Mouse (Mus musculus) intestine, postnatal 0 days (tissue): ENCODE results near the gene Ilkap. TPM values are rescaled to one million over a fixed set of nuclear protein-coding genes. Genes with fewer than 3 reads are reported as not detected.

ENCODE experiments used
- ATAC-seq: fragments of 200-750 bp; cut with Nextera tagmentation; 2 replicates; pipeline ENCODE4 v1.8.0; 2017; ENCODE audit warnings: mild to moderate bottlenecking, moderate TSS enrichment, moderate library complexity
- H3K27ac ChIP-seq: fragments of 300-500 bp; sonication (generic); 2 replicates; pipeline ENCODE4 v1.5.1; 2014; ENCODE audit warnings: mild to moderate bottlenecking, low read depth, low read length, moderate library complexity
- H3K27me3 ChIP-seq: fragments of 300-500 bp; sonication (generic); replicated peaks from 2 replicates; pipeline ENCODE4 v1.6.1; 2014; ENCODE audit warnings: low read length, mixed read lengths; ENCODE audit not compliant: control insufficient read depth, insufficient read depth
- H3K36me3 ChIP-seq: fragments of 300-500 bp; sonication (generic); 2 replicates; pipeline ENCODE4 v1.6.1; 2014; ENCODE audit warnings: mild to moderate bottlenecking, moderate library complexity; ENCODE audit not compliant: control insufficient read depth, insufficient read depth
- H3K4me1 ChIP-seq: fragments of 300-500 bp; sonication (generic); replicated peaks from 2 replicates; pipeline ENCODE4 v1.6.1; 2014; ENCODE audit warnings: antibody characterized with exemption, low read length, mixed read lengths; ENCODE audit not compliant: control insufficient read depth, insufficient read depth
- H3K4me2 ChIP-seq: fragments of 300-500 bp; sonication (generic); replicated peaks from 2 replicates; pipeline ENCODE4 v1.6.1; 2014; ENCODE audit warnings: low read depth, mild to moderate bottlenecking, moderate library complexity
- H3K4me3 ChIP-seq: fragments of 300-500 bp; sonication (generic); 2 replicates; pipeline ENCODE4 v1.5.1; 2014; ENCODE audit warnings: low read depth, low read length
- H3K9ac ChIP-seq: fragments of 300-500 bp; sonication (generic); 2 replicates; pipeline ENCODE4 v1.6.1; 2014; ENCODE audit warnings: mild to moderate bottlenecking, low read depth, low read length
- H3K9me3 ChIP-seq: fragments of 300-500 bp; sonication (generic); 2 replicates; pipeline ENCODE4 v1.6.1; 2016; ENCODE audit warnings: mixed run types; ENCODE audit not compliant: control insufficient read depth
- CTCF ChIP-seq: sonication (generic); IDR thresholded peaks from 2 replicates; pipeline ENCODE4 v1.5.1; 2016; ENCODE audit warnings: low read depth, mild to moderate bottlenecking, control low read depth, antibody characterized with exemption, moderate library complexity
- WGBS: fragments of 180-500 bp; shearing (Covaris S2); extraction: QIAGEN DNeasy Blood & Tissue Kit; methylation state at CpG from one replicate; pipeline ENCODE4 v1.1.7; 2014; 5-methylcytosine and 5-hydroxymethylcytosine counted together
- polyA plus RNA-seq: library from polyadenylated mRNA; unstranded; fragments of >200 nt; fragmentation: Nextera tagmentation; extraction: Ambion mirVana; gene quantifications from 2 replicates; pipeline ENCODE4 v1.2.1, GENCODE M21; 2015

Ilkap gene
- polyA plus RNA-seq, 1 experiment from 2014 or later = 51.2 TPM

- no peak for TF ChIP-seq CTCF
- 85% methylated on average over 3 of the region's 3 CpGs for WGBS
- Histone ChIP-seq H3K9ac (no peak overlapping the region), H3K9me3 (no peaks in the 10 kb centered on the region), H3K4me3 (no peak overlapping the region), H3K27ac (no peak overlapping the region), H3K27me3 (no peaks in the 10 kb centered on the region), H3K4me2 (no peak overlapping the region), H3K36me3 (peaks cover 77% of the 10 kb centered on the region), H3K4me1 (peaks cover 3% of the 10 kb centered on the region; the same call in 1 of the 2 replicates)
- ATAC-seq = no peak
Measured at GRCm38 (mm10) chr1:91441855-91442254, 43.2 kb upstream of the Ilkap start.

- no peak overlapping the region for H3K4me3 ChIP-seq
- H3K36me3 ChIP-seq = peaks cover 83% of the 10 kb centered on the region
- no peaks in the 10 kb centered on the region; the same call in 1 of the 2 replicates for H3K4me1 ChIP-seq
- H3K27ac ChIP-seq = peak overlapping the region; percentile 68
- H3K9ac ChIP-seq = no peak overlapping the region
- peak; percentile 53 for TF ChIP-seq CTCF
- ATAC-seq = peak; percentile 65
- WGBS = 77% methylated on average over 8 of the region's 8 CpGs
- no peaks in the 10 kb centered on the region for H3K27me3 ChIP-seq
- H3K4me2 ChIP-seq = no peak overlapping the region
- no peaks in the 10 kb centered on the region for H3K9me3 ChIP-seq
Measured at GRCm38 (mm10) chr1:91439776-91440175, 41.2 kb upstream of the Ilkap start.

- no peak overlapping the region for H3K4me3 ChIP-seq
- no peak for ATAC-seq
- TF ChIP-seq CTCF = no peak
- H3K9me3 ChIP-seq = no peaks in the 10 kb centered on the region
- H3K27ac ChIP-seq = no peak overlapping the region
- no peak overlapping the region for H3K4me2 ChIP-seq
- H3K4me1 ChIP-seq = no peaks in the 10 kb centered on the region
- 79% methylated on average over 7 of the region's 7 CpGs for WGBS
- no peak overlapping the region for H3K9ac ChIP-seq
- peaks cover 83% of the 10 kb centered on the region for H3K36me3 ChIP-seq
- no peaks in the 10 kb centered on the region for H3K27me3 ChIP-seq
Measured at GRCm38 (mm10) chr1:91437573-91437972, 39.0 kb upstream of the Ilkap start.

DNA sequence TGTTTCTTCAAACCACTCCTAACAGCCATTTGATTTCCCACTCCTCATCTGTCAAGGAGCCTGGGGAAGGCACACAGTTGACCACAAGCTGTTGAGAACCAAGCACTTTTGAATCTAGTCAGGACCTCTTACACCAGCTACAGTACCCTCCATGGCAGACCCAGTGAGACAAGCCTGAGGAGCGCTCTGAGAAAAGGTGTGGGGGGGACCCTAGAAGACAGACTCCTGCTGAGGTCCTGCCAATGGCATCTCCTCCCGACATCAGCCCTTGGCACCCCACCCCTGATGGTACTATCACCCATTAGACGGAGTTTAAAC lies 38.4 kb upstream of the Ilkap start:
- H3K4me2 ChIP-seq = no peak overlapping the region
- no peak for ATAC-seq
- no peaks in the 10 kb centered on the region for H3K4me1 ChIP-seq
- peaks cover 87% of the 10 kb centered on the region for H3K36me3 ChIP-seq
- WGBS = 81% methylated on average over 3 of the region's 3 CpGs
- no peak overlapping the region for H3K9ac ChIP-seq
- peak overlapping the region; percentile 67 for H3K27ac ChIP-seq
- no peak overlapping the region for H3K4me3 ChIP-seq
- H3K9me3 ChIP-seq = no peaks in the 10 kb centered on the region
- no peak for TF ChIP-seq CTCF
- no peaks in the 10 kb centered on the region for H3K27me3 ChIP-seq

- no peaks in the 10 kb centered on the region for H3K27me3 ChIP-seq
- H3K4me3 ChIP-seq = no peak overlapping the region
- H3K27ac ChIP-seq = peak overlapping the region; percentile 67
- 51% methylated on average over 6 of the region's 6 CpGs for WGBS
- peaks cover 88% of the 10 kb centered on the region for H3K36me3 ChIP-seq
- no peaks in the 10 kb centered on the region for H3K4me1 ChIP-seq
- peak; percentile 63 for ATAC-seq
- no peak for TF ChIP-seq CTCF
- no peak overlapping the region for H3K4me2 ChIP-seq
- H3K9me3 ChIP-seq = no peaks in the 10 kb centered on the region
- no peak overlapping the region for H3K9ac ChIP-seq
Measured at GRCm38 (mm10) chr1:91436380-91437082, 37.9 kb upstream of the Ilkap start.

- TF ChIP-seq CTCF = no peak
- Histone ChIP-seq H3K4me3 (no peak overlapping the region), H3K4me2 (no peak overlapping the region), H3K27me3 (no peaks in the 10 kb centered on the region), H3K9ac (0 out of 2 replicates have a peak overlapping the region, but pooled peaks have one; percentile 17), H3K4me1 (no peaks in the 10 kb centered on the region), H3K9me3 (no peaks in the 10 kb centered on the region), H3K27ac (peak overlapping the region; percentile 67), H3K36me3 (peaks cover 88% of the 10 kb centered on the region)
- ATAC-seq = no peak
- 85% methylated on average over 13 of the region's 13 CpGs for WGBS
Measured at GRCm38 (mm10) chr1:91435606-91436130, 37.1 kb upstream of the Ilkap start.
